Mouse (Mus musculus): ENCODE measurements around the gene Mpv17l.
A peak's percentile ranks its signal among the peaks of the same experiment; 100 is the strongest.
"Not testable (repeated sequence)": the region's sequence is repeated elsewhere in the genome, so short reads cannot be mapped to it uniquely, and the experiment has no call there.

Gene Mpv17l

DNA sequence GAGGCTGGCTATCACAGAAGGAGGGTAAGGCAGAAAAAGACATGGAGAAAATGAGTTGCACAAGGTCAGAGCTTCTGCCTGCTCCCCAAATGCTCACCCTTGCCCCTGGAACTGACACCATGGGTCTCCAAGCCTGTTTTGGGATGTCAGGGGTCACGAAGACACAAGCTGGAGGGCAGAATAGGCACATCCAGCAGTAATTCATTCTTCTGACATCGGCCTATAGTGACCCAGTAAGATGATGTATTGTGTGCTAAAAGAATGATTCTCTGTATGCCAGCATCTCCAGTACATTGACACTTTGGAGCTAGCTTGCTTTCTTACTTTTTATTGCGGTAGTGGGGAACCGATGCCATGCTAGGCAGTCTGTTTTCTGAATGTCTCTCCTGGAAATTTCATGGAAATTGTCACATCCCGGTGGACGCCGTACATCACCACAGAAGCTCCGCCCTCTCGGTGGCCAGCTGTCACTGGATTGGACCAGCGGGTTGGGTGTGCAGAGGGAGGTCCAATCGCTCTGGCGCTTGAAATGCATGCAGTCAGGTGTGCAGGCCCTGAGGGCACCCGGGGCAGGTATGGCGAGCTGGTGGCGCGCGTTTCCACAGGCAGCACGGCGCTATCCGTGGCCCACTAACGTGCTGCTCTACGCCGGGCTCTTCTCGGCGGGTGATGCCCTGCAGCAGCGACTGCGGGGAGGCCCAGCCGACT is 37.3 kb downstream of the Mpv17l start:
- peak; percentile 89 for DNase-seq

DNA sequence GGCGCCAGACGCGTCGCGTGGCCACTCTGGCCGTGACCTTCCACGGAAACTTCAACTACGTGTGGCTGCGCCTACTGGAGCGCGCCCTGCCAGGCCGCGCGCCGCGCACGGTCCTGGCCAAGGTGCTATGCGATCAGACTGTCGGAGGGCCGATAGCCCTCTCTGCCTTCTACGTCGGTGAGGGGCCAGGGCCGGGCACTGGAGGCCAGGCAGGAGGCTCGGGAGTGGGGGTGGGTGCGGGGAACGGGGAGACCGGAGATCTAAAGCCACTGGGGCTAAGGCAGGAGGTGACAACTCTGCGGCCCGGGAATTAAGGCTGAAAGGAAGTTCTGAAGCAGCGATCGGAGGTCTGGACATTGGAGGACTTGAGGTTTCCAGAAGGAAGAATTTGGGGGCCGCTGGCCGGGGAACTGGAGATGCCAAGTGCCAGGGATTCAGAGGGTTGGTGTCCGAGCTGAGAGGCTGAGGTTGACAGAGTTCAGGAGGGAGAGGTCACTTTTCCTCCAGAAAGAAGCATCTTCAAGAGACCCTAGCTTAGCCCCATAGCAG is 38.0 kb downstream of the Mpv17l start:
- no peak for DNase-seq

DNA sequence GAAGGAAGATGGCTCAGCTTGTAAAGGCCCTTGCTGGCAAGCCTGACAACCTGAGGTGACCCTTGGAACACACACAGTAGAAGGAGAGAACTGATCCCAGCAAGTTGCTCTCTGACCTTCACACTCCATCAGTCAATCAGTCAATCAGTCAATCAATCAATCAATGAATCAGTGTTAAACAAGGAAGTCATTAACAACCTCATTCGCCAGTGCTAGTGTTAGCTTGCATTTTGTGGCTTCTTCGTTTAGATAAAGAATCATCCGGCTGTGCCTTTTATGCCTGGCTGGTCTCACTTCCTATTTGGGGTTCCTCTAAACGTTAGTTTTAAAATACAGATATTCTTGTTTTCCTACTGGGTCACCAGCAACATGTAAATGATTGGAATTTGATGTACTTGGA is 41.2 kb downstream of the Mpv17l start:
- DNase-seq = no peak

DNA sequence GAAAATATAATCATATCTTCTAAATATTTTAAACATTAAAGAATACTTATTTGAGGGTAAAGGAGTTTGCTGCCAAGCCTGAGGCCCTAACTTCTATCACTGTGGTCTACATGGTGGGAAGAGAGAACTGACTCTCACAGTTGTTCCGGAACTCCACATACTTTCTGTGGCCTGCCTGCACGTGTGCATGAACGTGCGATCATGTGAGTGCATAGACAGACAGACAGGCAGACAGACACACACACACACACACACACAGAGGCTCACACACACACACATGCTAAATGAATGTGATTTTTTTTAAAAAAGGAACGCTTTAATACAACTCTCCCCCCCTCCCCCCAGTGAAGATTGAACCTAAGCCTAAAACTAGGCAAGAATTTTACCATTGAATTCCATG is 41.8 kb downstream of the Mpv17l start:
- DNase-seq = no peak

DNA sequence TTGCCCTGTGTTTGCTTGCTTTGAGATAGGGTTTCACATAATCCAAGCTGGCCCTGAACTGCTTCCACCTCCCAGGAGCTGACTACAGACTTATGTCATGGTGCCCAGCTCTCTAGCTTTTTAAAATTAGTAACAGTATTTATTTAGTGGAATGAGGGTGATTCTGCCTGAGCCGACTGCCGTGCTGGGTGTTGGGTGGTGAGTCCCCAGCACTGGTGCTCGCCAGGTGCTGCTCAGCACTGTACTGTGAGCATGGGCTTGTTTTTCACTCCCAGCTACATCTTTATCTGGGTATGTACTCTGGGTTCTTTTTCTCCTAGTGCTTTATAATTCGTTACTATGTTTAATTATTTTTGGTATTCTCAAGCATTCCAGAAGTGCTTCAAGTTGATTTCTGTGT is 42.2 kb downstream of the Mpv17l start:
- no peak for DNase-seq

DNA sequence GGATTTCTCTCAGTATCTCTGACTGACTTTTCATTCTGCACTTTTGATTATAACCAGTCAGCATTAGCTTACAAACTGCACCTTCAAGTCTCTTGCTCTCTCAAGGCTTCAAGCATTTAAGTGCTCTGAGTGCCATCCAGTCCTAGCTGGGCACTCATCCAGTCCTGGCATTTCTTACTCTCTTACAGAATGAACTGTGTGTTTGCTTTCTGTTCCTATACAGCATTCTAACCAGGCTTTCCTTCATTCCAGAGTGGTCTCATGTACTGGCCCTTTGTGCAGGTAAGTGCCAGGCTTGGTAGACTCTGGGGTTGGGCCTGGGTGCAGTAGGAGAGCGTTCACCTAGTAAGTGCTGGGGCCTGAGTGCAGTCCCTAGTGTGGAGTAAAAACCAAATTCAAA is 43.3 kb downstream of the Mpv17l start:
- DNase-seq = no peak

DNA sequence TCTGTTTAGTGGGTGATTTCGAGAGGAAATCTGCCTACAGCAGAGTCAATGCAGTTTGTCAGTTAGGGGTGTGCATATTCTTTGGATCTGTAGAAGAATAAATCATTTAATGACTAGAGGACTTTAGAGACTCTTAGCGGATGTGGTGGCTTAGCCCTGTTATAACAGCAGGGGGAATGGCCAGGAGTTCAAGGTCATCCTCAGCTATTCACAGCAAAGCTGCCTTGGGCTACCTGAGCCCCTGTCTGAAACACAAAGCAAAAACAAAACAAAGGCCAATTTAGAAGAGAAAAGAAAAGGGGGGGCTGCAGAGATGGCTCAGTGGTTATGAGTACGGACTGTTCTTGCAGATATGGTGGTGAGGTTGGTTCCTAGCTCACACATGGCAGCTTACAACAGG is 48.3 kb downstream of the Mpv17l start:
- DNase-seq = no peak

DNA sequence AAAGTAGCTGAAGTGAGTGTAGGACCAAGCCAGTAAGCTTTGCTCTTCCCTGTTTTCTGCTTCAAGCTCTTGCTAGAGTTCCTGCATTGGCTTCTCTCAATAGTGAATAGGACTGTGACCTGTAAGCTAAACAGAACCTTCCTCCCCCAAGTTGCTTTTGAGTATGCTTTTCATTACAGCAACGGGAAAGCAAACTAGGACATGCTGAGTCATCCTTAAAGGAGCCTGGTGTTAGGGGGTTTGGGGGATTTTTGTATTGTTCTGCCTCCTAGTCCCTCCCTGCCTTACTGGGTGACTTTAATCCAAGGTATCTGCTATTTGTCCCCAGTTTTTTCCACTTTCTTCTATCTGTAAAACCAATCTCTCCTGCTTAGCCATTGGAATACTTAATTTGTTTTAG is 59.1 kb downstream of the Mpv17l start:
- no peak for DNase-seq

DNA sequence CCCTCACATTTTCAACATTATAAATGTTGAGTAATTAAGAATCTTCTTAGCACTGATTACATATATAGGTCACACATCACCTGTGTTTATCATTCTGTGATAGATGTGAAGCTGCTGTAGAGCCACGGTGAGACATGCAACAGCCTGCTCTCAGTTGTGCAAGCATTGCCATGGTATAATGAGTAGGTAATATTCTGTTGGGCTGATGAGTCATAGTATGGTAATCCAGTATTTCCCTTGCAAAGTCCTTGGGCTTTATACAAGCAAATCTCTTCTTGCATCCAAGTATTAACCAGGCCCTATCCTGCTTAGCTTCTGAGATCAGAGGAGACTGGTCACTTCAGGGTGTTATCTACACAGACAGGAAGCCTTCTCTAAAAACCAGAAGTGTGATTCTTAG is 66.1 kb downstream of the Mpv17l start:
- DNase-seq = no peak

DNA sequence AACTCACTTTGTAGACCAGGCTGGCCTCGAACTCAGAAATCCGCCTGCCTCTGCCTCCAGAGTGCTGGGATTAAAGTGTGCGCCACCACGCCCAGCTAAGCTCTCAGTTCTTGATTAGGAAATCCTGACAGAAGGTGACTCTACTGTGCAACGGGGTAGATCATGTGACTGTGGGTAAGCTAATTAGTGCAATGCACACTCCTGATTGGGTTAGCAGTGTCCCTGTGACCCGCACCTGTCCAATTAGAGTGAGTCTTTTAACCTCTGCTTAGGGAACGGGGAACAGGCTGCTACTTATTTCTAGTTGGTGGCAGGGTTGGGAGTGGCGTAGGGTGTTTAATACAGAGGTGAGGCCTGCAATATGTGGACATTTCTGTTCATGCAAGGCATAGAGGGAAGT is 69.1 kb downstream of the Mpv17l start:
- DNase-seq = no peak

DNA sequence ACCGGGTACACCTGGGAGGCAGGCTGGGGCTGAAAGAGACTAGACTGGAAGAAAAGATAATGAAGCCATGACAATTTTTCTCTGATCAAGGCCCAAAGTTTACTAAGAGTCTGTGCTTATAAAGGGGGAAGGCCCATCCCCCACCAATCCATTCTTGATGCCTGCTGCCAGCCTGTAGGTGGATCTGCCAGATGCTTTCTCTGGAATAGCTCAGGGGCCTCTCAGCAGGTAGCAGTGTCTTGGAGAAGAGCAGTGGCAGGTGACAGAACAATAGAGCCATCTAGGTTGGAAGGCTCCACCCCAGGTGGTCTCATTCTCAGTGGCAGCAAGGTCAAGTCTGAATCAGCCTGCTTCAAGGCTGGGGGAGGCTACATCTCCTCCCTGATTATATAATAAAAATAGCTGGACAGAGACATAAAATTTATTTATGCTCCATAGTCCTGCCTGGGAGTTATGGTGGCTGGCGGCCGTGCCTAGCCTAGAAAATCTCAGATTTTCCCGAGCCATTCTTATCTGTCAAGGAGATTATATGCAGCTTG is 73.5 kb downstream of the Mpv17l start:
- not testable (repeated sequence) for DNase-seq

DNA sequence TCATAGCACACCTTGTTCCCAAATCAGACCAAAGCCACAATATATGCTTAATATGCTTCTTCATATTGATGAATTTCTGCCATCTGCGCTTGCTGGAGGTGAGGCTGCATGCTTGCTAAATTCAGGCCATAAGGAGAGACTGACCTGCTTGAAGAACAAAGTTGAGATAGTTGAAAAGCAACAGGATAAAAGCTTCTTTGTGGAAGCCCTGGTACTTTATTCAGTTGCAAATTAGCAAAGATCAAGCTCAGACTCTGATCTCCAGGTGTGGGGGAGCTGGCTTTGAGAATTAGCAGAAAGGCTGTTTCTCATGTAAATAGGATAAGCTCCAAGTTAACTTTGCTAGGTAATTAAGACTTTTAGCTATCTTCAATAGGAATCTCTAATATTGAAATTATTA is 74.1 kb downstream of the Mpv17l start:
- not testable (repeated sequence) for DNase-seq

DNA sequence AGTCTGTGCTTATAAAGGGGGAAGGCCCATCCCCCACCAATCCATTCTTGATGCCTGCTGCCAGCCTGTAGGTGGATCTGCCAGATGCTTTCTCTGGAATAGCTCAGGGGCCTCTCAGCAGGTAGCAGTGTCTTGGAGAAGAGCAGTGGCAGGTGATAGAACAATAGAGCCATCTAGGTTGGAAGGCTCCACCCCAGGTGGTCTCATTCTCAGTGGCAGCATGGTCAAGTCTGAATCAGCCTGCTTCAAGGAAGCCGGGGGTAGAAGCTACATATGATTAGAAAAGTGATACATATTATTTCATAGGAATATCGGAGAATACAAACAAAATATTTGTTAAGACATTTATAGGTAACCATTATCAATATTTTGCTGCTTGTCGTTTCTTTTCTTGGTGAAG is 78.8 kb downstream of the Mpv17l start:
- DNase-seq = not testable (repeated sequence)

DNA sequence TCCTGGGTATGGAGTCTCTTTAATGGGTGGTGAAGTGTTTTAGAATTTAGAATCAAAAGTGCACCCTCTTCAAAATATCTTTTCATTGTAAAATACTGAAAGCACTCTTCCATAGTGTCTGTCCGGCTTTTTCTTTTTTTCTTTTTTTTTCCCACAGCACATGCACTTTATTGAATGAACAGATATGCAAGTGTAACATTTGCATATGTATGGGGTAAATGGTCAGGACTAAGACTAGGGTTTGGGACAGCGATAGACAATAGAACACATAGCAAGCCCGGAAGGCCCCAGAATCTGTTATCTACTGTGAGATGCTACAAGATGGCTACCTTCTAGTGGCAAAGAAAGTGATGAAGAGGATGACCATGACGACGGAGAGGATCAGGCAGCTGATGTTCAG is 80.2 kb downstream of the Mpv17l start:
- DNase-seq = no peak

DNA sequence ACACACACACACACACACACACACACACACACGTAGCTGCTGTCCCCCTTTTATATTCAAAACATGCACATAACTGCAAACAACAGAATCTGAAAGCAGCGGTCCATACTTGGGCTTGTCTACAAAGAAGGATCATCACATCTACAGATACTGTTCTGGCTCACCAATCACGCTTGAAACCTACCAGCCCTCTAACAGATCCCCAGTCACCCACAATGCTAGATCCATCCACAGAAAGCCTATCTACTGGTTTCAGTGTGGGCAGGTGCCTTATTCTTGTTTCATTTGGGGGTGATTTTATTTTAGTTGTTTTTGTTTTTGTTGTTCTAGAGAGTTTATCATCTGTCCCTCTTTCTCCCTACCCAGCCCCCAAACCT is 83.2 kb downstream of the Mpv17l start:
- no peak for DNase-seq

DNA sequence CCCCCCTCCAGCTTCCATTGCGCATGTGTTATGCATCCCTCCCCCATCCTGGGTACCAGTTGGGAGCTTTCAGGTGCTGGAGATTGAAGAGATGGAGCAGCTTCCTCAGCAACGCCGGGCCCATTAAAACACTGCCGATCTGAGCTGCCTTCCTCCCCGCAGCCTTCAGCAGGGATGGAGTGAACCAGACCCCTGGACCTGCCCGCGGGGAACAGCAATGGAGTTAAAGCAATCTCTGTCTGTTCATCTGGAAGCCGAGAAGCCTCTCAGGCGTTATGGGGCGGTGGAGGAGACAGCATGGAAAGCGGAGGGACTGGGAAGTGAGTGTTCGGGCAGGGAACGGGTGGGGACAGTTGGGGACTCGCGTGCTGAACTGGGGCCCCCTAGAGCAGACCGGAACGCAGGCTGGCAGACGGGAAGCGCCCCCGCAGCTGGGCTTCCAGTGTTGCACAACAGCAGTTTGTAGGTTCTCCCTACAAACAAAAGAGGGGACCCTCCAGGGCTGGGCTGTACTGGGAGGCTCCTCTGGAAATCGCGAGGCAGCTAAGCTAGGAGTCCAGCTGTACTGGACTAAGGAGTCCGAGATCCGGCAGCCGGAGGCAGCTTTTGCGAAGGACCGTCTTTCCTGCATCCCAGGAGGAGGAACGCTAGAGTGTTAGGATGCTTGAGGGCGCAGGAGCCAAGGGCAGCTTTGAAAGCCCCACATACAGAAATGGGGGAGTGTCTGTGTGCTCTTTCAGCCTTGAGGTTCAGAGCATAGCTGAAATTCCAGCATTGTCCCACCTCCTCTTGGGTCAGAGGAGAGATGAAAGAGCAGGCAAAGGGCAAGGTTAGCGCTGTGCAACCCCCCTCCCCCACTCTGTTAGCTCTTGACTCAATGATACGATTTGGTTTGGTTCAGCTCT is 83.9 kb downstream of the Mpv17l start, which contains the start of the genes 2900011O08Rik and Ifitm7:
TSS of gene 2900011O08Rik (plus strand) at position 31 of the 905 bp plus-strand sequence.
TSS of gene Ifitm7 (minus strand) at position 315 of the 905 bp plus-strand sequence.
- DNase-seq = peak; percentile 59

DNA sequence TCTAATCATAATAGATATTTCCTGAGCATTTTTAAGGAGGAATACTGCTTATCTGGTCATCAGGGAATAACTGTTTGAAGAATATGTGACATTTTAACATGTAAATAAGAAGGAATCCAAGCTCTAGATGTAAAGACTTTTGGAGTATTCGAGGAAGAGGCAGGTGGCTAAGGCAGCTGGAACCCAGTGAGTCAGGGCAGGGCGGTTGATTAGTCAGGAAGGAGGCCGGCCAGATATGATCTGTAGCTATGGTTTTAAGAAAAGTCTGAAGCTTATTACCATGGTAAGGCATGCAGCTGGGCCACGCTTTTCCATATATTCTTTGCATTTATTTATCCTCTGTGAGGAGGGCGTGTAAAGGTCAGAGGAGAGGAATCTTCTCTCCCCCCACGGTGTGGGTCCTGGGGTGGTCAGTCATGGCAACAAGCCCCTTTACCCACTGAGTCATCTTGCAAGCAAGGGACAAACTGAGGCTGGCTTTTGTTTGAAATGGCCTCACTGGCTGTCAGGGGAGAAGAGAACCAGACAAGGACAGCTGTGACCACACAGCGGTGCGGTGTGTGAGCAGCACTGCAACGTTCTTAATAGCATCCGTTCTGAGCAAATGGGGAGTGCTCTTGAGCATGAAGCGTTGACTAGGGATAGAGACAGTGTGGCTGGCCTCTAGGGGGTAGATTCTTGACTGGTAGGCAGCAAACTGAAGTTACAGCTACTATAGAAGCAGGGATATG is 89.7 kb downstream of the Mpv17l start:
- no peak for DNase-seq

DNA sequence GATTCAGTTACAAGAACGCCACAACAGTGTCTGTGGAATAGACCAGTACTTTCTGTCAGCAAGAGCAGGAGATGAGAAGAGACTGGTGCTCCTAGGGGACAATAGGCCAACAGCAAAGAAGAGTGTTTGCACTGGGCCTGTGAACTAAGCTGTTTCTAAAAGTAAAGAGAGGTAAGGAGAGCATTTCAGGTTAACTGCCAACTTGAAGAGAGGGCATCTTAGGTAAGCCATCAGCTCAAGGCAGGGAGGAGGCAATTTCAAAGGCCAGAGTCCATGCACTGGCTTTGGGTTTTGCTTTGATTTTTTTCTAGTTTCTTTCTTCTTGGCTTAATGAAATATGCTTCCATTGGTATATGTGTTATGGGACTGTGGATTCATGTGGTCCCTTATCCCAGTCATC is 91.1 kb downstream of the Mpv17l start:
- no peak for DNase-seq

DNA sequence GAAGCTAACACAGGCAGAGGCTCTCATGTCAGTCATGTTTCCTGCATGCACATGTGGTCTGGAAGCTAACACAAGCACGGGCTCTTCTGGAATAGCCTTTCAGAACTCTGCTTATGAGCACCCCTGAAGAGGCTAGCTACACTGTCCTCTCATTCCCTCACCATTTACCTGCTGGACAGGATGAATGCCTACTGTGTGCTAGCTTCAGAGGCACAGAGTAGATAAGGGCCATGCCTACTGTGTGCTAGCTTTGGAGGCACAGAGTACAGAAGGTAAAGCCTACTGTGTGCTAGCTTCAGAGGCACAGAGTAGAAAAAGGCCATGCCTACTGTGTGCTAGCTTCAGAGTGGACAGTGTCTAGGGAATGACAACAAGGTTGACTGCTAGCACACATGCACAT is 91.5 kb downstream of the Mpv17l start:
- no peak for DNase-seq

Measured in cerebellum, adult 11 months (tissue).